Mouse (Mus musculus) left cerebral cortex, postnatal 4 days (tissue): ENCODE measurements at regions not wholly inside any gene's neighbourhood (a gene's known extent, or its start where the extent isn't known, plus 50 kb on each side); places are given as distances from the start of the nearest gene placed in this dataset.

ENCODE experiments used
- DNase-seq: peaks from one replicate; pipeline ENCODE4 v3.0.0-alpha.2; 2022
- intact Hi-C: fragments of 180-260 bp; cut with DNase I; formaldehyde crosslinking; loops from one replicate; pipeline ENCODE4 v1.15.1; 2025

- intact Hi-C loops = no loop called here
- no peak for DNase-seq
Observed at GRCm38 (mm10) chr10:111558675-111559340, 52.7 kb downstream of the Phlda1 start.

- DNase-seq = no peak
- intact Hi-C loops = no loop called here
Observed at GRCm38 (mm10) chr10:111559341-111560246, 53.5 kb downstream of the Phlda1 start.

GRCm38 (mm10) chr10:111562628-111563027 is 56.5 kb downstream of the Phlda1 start:
- intact Hi-C loops = no loop called here
- DNase-seq = no peak

GRCm38 (mm10) chr10:111566873-111567381 is 60.8 kb downstream of the Phlda1 start:
- DNase-seq = peak; percentile 71
- intact Hi-C loops = no loop called here

GRCm38 (mm10) chr10:111570501-111571258 is 64.6 kb downstream of the Phlda1 start:
- intact Hi-C loops = no loop called here
- DNase-seq = no peak

- DNase-seq = no peak
Observed at GRCm38 (mm10) chr10:111574231-111574630, 68.1 kb downstream of the Phlda1 start.

GRCm38 (mm10) chr10:111574812-111575211 is 68.7 kb downstream of the Phlda1 start:
- intact Hi-C loops = no loop called here

More at GRCm38 (mm10) chr10:111574231-111574630, 68.1 kb downstream of the Phlda1 start:
- intact Hi-C loops = no loop called here

GRCm38 (mm10) chr10:111575256-111575655 is 69.2 kb downstream of the Phlda1 start:
- intact Hi-C loops = no loop called here
- no peak for DNase-seq

More at GRCm38 (mm10) chr10:111574812-111575211, 68.7 kb downstream of the Phlda1 start:
- no peak for DNase-seq

GRCm38 (mm10) chr10:111575926-111576325 is 69.8 kb downstream of the Phlda1 start:
- DNase-seq = no peak
- intact Hi-C loops = no loop called here

GRCm38 (mm10) chr10:111576395-111577069 is 70.4 kb downstream of the Phlda1 start:
- intact Hi-C loops = no loop called here
- no peak for DNase-seq

- no peak for DNase-seq
- intact Hi-C loops = no loop called here
Observed at GRCm38 (mm10) chr10:111578536-111578935, 72.5 kb downstream of the Phlda1 start.

- intact Hi-C loops = no loop called here
- no peak for DNase-seq
Observed at GRCm38 (mm10) chr10:111579481-111579880, 73.4 kb downstream of the Phlda1 start.

GRCm38 (mm10) chr10:111580401-111581100 is 74.5 kb downstream of the Phlda1 start:
- intact Hi-C loops = no loop called here
- DNase-seq = no peak

GRCm38 (mm10) chr10:111581847-111582246 is 75.8 kb downstream of the Phlda1 start:
- intact Hi-C loops = no loop called here
- DNase-seq = no peak

GRCm38 (mm10) chr10:111582321-111583123 is 76.4 kb downstream of the Phlda1 start:
- intact Hi-C loops = no loop called here
- no peak for DNase-seq

- no peak for DNase-seq
- intact Hi-C loops = no loop called here
Observed at GRCm38 (mm10) chr10:111583124-111583743, 77.1 kb downstream of the Phlda1 start.

- intact Hi-C loops = no loop called here
- DNase-seq = no peak
Observed at GRCm38 (mm10) chr10:111583744-111584152, 77.7 kb downstream of the Phlda1 start.

GRCm38 (mm10) chr10:111587891-111588611 is 82.0 kb downstream of the Phlda1 start:
- intact Hi-C loops = no loop called here
- DNase-seq = no peak
